Mouse (Mus musculus): ENCODE results near the gene Paqr9. TPM values are rescaled to one million over a fixed set of nuclear protein-coding genes. Genes with fewer than 3 reads are reported as not detected.

Paqr9 gene
- polyA plus RNA-seq, 2 experiments: 0.08 to 0.33 TPM

GRCm38 (mm10) chr9:95544598-95544997, 14.9 kb upstream of the Paqr9 start:
- H3K9me3 ChIP-seq (ENCODE audit: control insufficient read depth, low read length): no peaks in the 10 kb centered on the region
- 92% methylated on average over 4 of the region's 4 CpGs for WGBS
- H3K9ac ChIP-seq (ENCODE audit: low read depth, low read length, severe bottlenecking): no peak overlapping the region
- no peak overlapping the region for H3K27ac ChIP-seq (replicated peaks; ENCODE audit: low read depth, low read length)
- H3K4me1 ChIP-seq (ENCODE audit: control insufficient read depth, insufficient read depth, low read length): no peaks in the 10 kb centered on the region
- DNase-seq (ENCODE audit: low spot score) (no peak), ATAC-seq (ENCODE audit: low FRiP score, low read depth) (no peak)
- TF ChIP-seq POLR2A (IDR thresholded peaks at IDR 0.05; ENCODE audit: borderline replicate concordance, extremely low read depth, insufficient read depth, insufficient read length): no peak
- H3K4me3 ChIP-seq (replicated peaks; ENCODE audit: low read length): no peak overlapping the region
- no peaks in the 10 kb centered on the region for H3K27me3 ChIP-seq (ENCODE audit: control insufficient read depth, insufficient read depth, low read length)
- no peak overlapping the region for H3K4me2 ChIP-seq (replicated peaks; ENCODE audit: low read depth, low read length, severe bottlenecking)
- no peaks in the 10 kb centered on the region for H3K36me3 ChIP-seq (ENCODE audit: control insufficient read depth, insufficient read depth, low read length)

DNA sequence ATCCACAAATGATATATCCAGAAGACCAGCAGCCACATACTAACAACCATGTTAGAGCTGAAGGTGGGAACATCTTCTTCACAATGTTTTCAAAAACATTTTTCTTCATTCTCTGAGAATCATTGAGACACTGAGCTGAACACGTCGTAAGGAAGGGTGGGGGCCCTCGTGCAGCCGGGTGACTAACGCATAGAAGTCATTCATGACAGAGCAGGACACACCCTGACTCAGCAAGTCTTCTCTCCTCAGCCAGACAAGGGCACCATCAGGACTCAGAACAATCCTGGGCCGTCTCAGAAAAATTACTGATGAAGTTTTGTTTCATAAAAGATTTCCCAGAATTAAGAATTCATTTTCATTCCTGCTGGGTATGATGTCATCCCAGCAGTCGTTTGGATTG, 12.8 kb upstream of the Paqr9 start:
- H3K4me1 ChIP-seq (ENCODE audit: control insufficient read depth, insufficient read depth, low read length): no peaks in the 10 kb centered on the region
- H3K36me3 ChIP-seq (ENCODE audit: control insufficient read depth, insufficient read depth, low read length): no peaks in the 10 kb centered on the region
- H3K9ac ChIP-seq (ENCODE audit: low read depth, low read length, severe bottlenecking): no peak overlapping the region
- no peak overlapping the region for H3K4me3 ChIP-seq (replicated peaks; ENCODE audit: low read length)
- DNase-seq (ENCODE audit: low spot score) (no peak), ATAC-seq (ENCODE audit: low FRiP score, low read depth) (no peak)
- no peak overlapping the region for H3K27ac ChIP-seq (replicated peaks; ENCODE audit: low read depth, low read length)
- WGBS: 56% methylated on average over 7 of the region's 7 CpGs
- H3K4me2 ChIP-seq (replicated peaks; ENCODE audit: low read depth, low read length, severe bottlenecking): no peak overlapping the region
- TF ChIP-seq POLR2A (IDR thresholded peaks at IDR 0.05; ENCODE audit: borderline replicate concordance, extremely low read depth, insufficient read depth, insufficient read length): no peak
- no peaks in the 10 kb centered on the region for H3K27me3 ChIP-seq (ENCODE audit: control insufficient read depth, insufficient read depth, low read length)
- H3K9me3 ChIP-seq (ENCODE audit: control insufficient read depth, low read length): no peaks in the 10 kb centered on the region

GRCm38 (mm10) chr9:95549626-95550411, 9.6 kb upstream of the Paqr9 start:
- no peaks in the 10 kb centered on the region for H3K4me1 ChIP-seq (ENCODE audit: control insufficient read depth, insufficient read depth, low read length)
- H3K9ac ChIP-seq (ENCODE audit: low read depth, low read length, severe bottlenecking): no peak overlapping the region
- H3K27ac ChIP-seq (replicated peaks; ENCODE audit: low read depth, low read length): no peak overlapping the region
- no peaks in the 10 kb centered on the region for H3K27me3 ChIP-seq (ENCODE audit: control insufficient read depth, insufficient read depth, low read length)
- no peak overlapping the region for H3K4me3 ChIP-seq (replicated peaks; ENCODE audit: low read length)
- H3K36me3 ChIP-seq (ENCODE audit: control insufficient read depth, insufficient read depth, low read length): no peaks in the 10 kb centered on the region
- H3K4me2 ChIP-seq (replicated peaks; ENCODE audit: low read depth, low read length, severe bottlenecking): no peak overlapping the region
- DNase-seq (ENCODE audit: low spot score) (no peak), ATAC-seq (ENCODE audit: low FRiP score, low read depth) (no peak)
- 75% methylated on average over 15 of the region's 15 CpGs for WGBS
- no peaks in the 10 kb centered on the region for H3K9me3 ChIP-seq (ENCODE audit: control insufficient read depth, low read length)
- TF ChIP-seq POLR2A (IDR thresholded peaks at IDR 0.05; ENCODE audit: borderline replicate concordance, extremely low read depth, insufficient read depth, insufficient read length): no peak

GRCm38 (mm10) chr9:95550856-95551774, 8.3 kb upstream of the Paqr9 start:
- TF ChIP-seq POLR2A (IDR thresholded peaks at IDR 0.05; ENCODE audit: borderline replicate concordance, extremely low read depth, insufficient read depth, insufficient read length): no peak
- ATAC-seq (ENCODE audit: low FRiP score, low read depth) (no peak), DNase-seq (ENCODE audit: low spot score) (no peak)
- H3K4me2 ChIP-seq (replicated peaks; ENCODE audit: low read depth, low read length, severe bottlenecking): no peak overlapping the region
- H3K4me1 ChIP-seq (ENCODE audit: control insufficient read depth, insufficient read depth, low read length): no peaks in the 10 kb centered on the region
- H3K9ac ChIP-seq (ENCODE audit: low read depth, low read length, severe bottlenecking): no peak overlapping the region
- no peaks in the 10 kb centered on the region for H3K9me3 ChIP-seq (ENCODE audit: control insufficient read depth, low read length)
- 63% methylated on average over 9 of the region's 9 CpGs for WGBS
- no peak overlapping the region for H3K4me3 ChIP-seq (replicated peaks; ENCODE audit: low read length)
- H3K27ac ChIP-seq (replicated peaks; ENCODE audit: low read depth, low read length): no peak overlapping the region
- no peaks in the 10 kb centered on the region for H3K27me3 ChIP-seq (ENCODE audit: control insufficient read depth, insufficient read depth, low read length)
- H3K36me3 ChIP-seq (ENCODE audit: control insufficient read depth, insufficient read depth, low read length): no peaks in the 10 kb centered on the region

- Histone ChIP-seq H3K9me3 (ENCODE audit: control insufficient read depth, low read length) (no peaks in the 10 kb centered on the region), H3K4me3 (replicated peaks; ENCODE audit: low read length) (no peak overlapping the region), H3K4me2 (replicated peaks; ENCODE audit: low read depth, low read length, severe bottlenecking) (no peak overlapping the region), H3K27me3 (ENCODE audit: control insufficient read depth, insufficient read depth, low read length) (peaks cover 5% of the 10 kb centered on the region), H3K9ac (ENCODE audit: low read depth, low read length, severe bottlenecking) (no peak overlapping the region), H3K36me3 (ENCODE audit: control insufficient read depth, insufficient read depth, low read length) (no peaks in the 10 kb centered on the region), H3K4me1 (ENCODE audit: control insufficient read depth, insufficient read depth, low read length) (no peaks in the 10 kb centered on the region), H3K27ac (replicated peaks; ENCODE audit: low read depth, low read length) (no peak overlapping the region)
- DNase-seq (ENCODE audit: low spot score) (no peak), ATAC-seq (ENCODE audit: low FRiP score, low read depth) (no peak)
- no peak for TF ChIP-seq POLR2A (IDR thresholded peaks at IDR 0.05; ENCODE audit: borderline replicate concordance, extremely low read depth, insufficient read depth, insufficient read length)
- WGBS: 70% methylated on average over 10 of the region's 10 CpGs
Measured at GRCm38 (mm10) chr9:95552175-95552705, 7.2 kb upstream of the Paqr9 start.
